Mouse (Mus musculus): ENCODE results near the gene Ptprd.

The Ptprd gene

DNA sequence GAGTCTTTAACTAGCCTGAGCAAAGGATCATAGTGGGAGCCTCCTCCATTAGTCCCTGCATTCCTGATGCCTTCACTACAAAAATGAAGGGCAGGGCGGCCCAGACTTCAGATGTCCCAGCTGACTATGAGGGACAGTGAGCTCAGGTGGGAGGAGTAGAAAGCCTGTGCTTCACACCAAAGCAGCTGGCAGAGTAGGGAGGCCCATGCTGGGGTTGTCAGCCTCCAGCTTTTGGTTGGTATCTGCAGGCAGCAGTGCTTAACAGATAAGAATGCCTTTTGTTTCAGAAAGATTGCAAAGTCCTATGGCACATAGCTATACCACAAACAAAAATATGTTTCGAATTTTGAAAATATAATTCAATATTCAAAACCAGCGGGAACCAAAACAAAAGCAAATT is 2237.0 kb downstream of the Ptprd start:
- no peak for DNase-seq (ENCODE audit: extremely low spot score, low read depth, low spot score)

DNA sequence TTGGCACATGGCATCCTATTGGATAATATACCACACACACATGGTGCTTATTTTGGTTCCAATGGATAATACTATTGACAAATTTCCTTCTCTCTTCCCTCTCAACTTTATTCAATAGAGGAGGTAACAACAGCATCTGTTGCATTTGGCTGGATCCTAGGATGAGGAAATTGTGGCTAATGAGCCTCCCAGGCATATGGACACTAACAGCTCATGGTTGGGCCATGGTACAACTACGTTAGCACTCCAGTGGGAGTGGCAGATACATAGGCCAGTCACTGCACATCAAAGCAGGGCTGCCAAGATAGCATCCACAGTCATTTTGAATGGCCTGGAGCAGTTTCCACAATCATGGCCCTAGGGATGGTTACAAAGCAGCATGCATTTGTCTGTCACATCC is 2238.4 kb downstream of the Ptprd start:
- no peak for DNase-seq (ENCODE audit: extremely low spot score, low read depth, low spot score)

DNA sequence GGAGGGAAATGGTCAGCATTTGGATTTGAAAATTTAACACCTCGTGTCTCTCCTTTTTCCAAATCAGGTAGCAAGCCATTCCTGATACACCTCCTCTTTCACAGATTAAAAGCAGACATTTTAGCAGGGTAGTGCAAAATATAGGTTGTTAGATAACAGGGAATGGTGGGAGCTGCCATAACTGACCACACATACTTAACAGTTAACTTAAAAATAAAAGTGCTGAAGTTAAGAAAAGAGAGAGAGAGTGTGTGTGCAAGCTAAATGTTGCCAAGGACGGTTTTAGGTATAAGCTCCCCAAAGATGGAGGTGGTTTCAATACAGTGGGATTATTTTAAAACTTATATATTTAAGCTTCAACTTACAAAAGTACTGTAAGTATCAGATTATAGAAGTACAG is 2241.8 kb downstream of the Ptprd start:
- DNase-seq (ENCODE audit: extremely low spot score, low read depth, low spot score) = no peak

DNA sequence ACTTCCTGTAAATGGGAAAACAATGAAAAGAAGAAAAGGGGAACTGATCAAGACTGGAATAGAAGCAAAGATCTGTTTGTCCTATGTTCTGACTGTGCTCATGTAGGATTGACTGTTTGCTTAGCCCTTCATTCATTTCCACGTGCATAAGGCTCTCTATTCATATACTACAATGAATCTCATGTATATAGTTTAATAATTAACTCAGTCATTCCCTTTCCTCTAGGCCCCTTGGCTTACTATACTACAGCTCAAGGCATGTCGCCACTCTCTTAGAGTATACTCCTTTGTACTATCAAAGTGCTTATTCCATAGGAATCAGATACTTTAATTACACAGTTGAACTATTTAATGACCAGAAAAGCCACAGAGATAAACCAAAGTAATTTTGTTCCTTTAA is 2243.1 kb downstream of the Ptprd start:
- DNase-seq (ENCODE audit: extremely low spot score, low read depth, low spot score) = no peak

DNA sequence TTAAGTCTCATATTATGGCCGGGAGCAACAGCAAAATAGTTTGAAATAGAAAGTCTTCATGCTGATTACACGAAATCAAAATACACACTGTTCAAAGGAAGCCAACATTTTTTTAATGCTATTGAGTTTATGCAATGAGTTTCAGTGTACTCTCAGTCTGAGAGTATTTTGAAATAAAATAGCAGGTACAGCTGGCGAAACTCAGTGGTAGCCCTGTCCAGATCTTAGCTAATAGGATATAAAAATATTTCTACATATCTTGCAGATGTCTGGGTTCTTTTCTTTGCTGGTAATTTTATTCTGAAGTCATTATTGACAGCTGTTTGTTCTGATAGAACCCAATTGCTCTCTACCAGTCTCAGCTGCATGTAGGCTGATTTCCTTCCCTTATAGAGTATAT is 2246.0 kb downstream of the Ptprd start:
- no peak for DNase-seq (ENCODE audit: extremely low spot score, low read depth, low spot score)

DNA sequence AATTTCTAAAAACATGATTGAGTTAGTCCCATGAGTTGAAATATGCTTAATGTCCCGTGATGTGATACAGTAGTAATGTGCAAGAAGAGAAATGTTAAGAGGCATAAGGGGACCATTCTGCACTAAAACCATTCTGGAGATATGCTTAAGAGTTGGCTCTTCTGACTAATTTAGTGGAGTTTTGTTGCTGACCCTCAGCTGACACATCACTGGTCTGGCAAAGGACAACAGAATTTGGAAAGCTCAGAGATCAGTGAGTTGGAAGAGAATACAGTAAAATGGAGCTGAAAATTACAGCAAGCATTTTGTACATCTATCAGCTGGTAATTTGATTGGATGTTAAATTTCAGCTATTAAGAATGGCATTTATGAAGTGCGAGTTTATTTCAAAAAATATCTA is 2248.8 kb downstream of the Ptprd start:
- DNase-seq (ENCODE audit: extremely low spot score, low read depth, low spot score) = no peak

DNA sequence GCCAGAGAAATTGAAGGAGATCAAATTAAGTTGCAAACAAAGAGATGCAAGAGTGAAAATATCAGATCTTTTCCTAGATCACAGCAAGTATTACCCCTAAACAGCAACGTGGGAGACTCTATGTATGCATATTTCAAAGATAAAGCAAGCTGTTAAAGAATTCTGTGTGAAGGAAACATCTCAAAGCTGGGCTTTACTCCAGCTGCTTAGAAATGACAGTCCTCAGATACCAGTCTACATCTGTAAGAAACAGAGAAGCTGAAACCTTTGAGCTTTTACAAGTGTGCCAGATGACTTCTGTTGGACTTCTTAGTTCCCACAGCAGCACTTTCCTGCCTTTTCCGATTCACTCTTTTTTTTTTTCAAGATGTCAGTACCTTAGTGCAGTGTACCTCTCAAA is 2249.9 kb downstream of the Ptprd start:
- no peak for DNase-seq (ENCODE audit: extremely low spot score, low read depth, low spot score)

DNA sequence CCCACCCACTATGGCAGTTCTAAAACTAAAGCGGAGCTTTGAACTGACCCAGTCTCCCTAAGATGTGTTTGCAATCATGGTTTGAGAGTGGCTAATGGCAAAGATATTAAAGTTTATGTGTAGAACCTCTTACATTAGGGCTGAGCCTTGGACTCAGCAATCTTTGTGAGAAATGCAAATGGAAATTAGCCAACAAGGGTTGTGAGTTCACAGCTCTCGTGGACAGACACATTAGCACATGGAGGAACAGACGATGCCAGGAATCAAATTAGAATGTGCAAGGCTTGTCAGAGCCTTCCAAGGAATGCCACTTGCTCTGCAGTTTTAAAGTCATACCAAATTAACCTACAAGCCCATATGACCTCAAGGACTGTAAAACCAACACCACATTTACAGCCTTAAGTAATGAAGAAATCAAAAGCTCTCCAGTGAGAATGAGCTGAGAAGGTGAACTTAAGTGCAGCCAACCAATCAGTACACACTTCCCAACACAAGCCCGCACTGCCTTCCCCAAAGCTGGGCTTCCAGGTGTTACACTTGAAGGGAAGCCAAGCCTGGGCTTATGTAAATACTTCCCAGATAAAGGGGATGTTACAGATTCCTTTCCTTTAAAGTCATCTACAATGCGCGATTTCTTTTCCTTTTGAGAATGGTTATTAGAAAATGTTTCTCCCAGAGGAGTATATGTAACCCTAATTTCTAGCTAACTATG is 2258.3 kb downstream of the Ptprd start:
- no peak for DNase-seq (ENCODE audit: extremely low spot score, low read depth, low spot score)

DNA sequence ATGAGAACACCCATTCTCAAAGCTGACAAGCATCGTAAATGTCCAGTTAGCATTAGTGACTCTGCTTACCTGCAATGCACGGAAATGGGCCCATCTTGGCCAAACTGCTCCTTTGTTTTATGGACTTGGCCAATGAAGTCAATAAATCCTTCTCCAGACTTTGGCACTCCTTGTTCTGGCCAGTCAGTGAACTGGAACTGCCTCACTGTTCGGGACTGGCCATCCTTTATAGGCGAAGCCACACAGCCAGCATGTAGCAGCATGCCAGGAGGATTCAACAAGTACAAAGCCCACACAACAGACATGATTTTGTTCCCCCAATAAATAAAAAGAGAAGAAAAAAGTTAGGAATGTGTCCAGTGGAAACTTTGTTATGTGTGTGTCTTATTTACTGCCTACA is 2261.2 kb downstream of the Ptprd start:
- no peak for DNase-seq (ENCODE audit: extremely low spot score, low read depth, low spot score)

DNA sequence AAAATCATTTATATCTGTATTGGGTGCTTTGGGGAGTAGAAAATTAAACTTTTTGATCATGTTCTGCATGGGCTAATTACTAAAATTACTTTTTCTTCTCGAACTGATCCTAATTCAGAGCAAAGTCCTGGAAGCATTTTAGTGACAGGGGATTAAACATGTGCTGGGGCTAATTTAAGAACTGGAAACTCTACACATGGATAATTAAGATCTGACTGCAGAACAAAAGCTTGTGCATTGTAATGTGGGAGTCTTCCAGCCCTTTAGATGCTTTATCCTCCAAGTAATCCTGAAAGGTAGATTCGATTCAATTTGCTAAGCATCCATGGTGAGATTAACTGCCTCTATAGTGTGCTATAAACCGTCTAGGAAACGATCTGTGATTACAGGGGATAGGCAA is 2316.9 kb downstream of the Ptprd start:
- DNase-seq (ENCODE audit: extremely low spot score, low read depth, low spot score) = no peak
